8 mouse cellular contexts compared by ENCODE assay signal in the genomic region with DNA sequence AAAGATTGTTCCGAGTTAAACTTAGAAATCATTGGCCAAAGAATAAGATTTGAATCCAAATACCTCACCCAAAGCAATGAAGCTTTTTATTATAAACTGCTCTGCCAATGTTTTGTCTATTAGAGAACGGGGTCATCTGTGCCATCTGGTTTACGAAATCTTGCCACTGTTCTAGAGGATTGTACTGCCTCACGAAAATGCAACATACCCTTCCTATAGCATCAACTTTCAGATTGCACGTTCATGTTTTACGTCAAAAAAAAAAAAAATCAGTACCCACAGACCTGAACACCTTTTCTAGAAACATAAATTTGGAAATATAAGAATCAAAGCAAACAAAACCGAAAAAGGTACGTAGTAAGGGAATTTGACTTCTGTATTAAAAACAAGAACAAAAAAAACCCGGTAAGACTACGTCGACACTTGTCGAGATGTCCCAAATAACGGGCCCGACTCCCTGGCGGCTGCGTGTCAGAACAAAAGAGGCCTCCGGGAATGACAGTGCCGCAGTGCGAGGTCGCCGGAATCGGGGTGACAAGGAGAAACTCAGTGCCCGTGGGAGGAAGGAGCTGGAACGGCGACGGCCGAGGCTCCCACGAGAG. TPM values are rescaled to one million over a fixed set of nuclear protein-coding genes. Genes with fewer than 3 reads are reported as not detected.
A peak's percentile ranks its signal among the peaks of the same experiment; 100 is the strongest.
DNase-seq lines count a peak whose midpoint lies in the region; ATAC-seq and TF ChIP-seq lines count a peak whose summit lies in the region.

No protein-coding gene starts in this region.

- ATAC-seq in heart, embryonic 15.5 days (replicated peaks; ENCODE audit: insufficient number of reproducible peaks, insufficient read depth, low FRiP score, low read depth): no peak
- no peak for ATAC-seq in forebrain, embryonic 12.5 days (ENCODE audit: low FRiP score)
- no peak for ATAC-seq in liver, embryonic 16.5 days (ENCODE audit: low read depth)

- intact Hi-C loops in heart, postnatal 36 days (cut with DNase I): loop anchor here (1.0 to 5.0 kb wide), 2 partner anchors 45 to 261 kb away; partner anchors contain the start of genes Hsf2 and Smpdl3a

- peak overlapping the region; percentile 95 for H3K27ac ChIP-seq in heart, embryonic 15.5 days
- H3K27ac ChIP-seq in ES-E14 (ENCODE audit: insufficient read depth, low read depth, low read length, poor library complexity, severe bottlenecking): peak overlapping the region; percentile 58; the same call in 1 of the 2 replicates
- peak overlapping the region; percentile 94 for H3K27ac ChIP-seq in forebrain, embryonic 12.5 days
- H3K27ac ChIP-seq in liver, embryonic 16.5 days (ENCODE audit: low read length): peak overlapping the region; percentile 99

- 3% methylated on average over 28 of the region's 28 CpGs for WGBS in heart, embryonic 15.5 days
- WGBS in forebrain, embryonic 12.5 days: 4% methylated on average over 28 of the region's 28 CpGs
- WGBS in liver, embryonic 16.5 days (ENCODE audit: insufficient replicate concordance): 3% methylated on average over 28 of the region's 28 CpGs

- H3K4me1 ChIP-seq in heart, embryonic 15.5 days (replicated peaks): peaks cover 19% of the 10 kb centered on the region
- 0 out of 4 replicates have a peak, but pooled peaks cover 0 to 3% of the 10 kb centered on the region in 2 experiments for H3K4me1 ChIP-seq in ES-E14 (ENCODE audit: control insufficient read depth in 2 of 2, insufficient read depth in 2 of 2, low read length in 2 of 2, poor library complexity in 1 of 2)
- H3K4me1 ChIP-seq in forebrain, embryonic 12.5 days: peaks cover 29% of the 10 kb centered on the region
- H3K4me1 ChIP-seq in liver, embryonic 16.5 days (ENCODE audit: control insufficient read depth, low read depth, low read length): peaks cover 7% of the 10 kb centered on the region

- DNase-seq in heart, postnatal 36 days: no peak
- DNase-seq in ES-E14 (ENCODE audit: low read depth, low spot score): no peak
- DNase-seq in gastrocnemius, adult 18-20 months (ENCODE audit: low spot score): no peak
- DNase-seq in adrenal gland, adult (ENCODE audit: inconsistent age in 2 of 2, low spot score in 1 of 2): no peak
- DNase-seq in layer of hippocampus, postnatal 10 days (ENCODE audit: low spot score in 2 of 2): no peak

- peak overlapping the region; percentile 58 for H3K4me2 ChIP-seq in heart, embryonic 15.5 days
- H3K4me2 ChIP-seq in forebrain, embryonic 12.5 days: peak overlapping the region; percentile 69
- H3K4me2 ChIP-seq in liver, embryonic 16.5 days (ENCODE audit: low read depth, low read length): peak overlapping the region; percentile 68

- H3K9ac ChIP-seq in heart, embryonic 15.5 days: peak overlapping the region; percentile 94
- peak overlapping the region; percentile 95 for H3K9ac ChIP-seq in ES-E14 (ENCODE audit: insufficient read depth, low read depth, low read length, poor library complexity, severe bottlenecking)
- peak overlapping the region; percentile 90 for H3K9ac ChIP-seq in forebrain, embryonic 12.5 days
- peak overlapping the region; percentile 95 for H3K9ac ChIP-seq in liver, embryonic 16.5 days (ENCODE audit: low read depth, low read length)

- peaks cover 10% of the 10 kb centered on the region for H3K36me3 ChIP-seq in heart, embryonic 15.5 days
- no peaks in the 10 kb centered on the region for H3K36me3 ChIP-seq in ES-E14 (ENCODE audit: control insufficient read depth, insufficient read depth, low read length, poor library complexity, severe bottlenecking)
- H3K36me3 ChIP-seq in forebrain, embryonic 12.5 days (replicated peaks): peaks cover 9% of the 10 kb centered on the region
- peaks cover 9% of the 10 kb centered on the region for H3K36me3 ChIP-seq in liver, embryonic 16.5 days (ENCODE audit: control insufficient read depth, insufficient read depth)

- peak overlapping the region; percentile 96 for H3K4me3 ChIP-seq in heart, embryonic 15.5 days
- peak overlapping the region; percentile 89 to 90 for H3K4me3 ChIP-seq in ES-E14 (ENCODE audit: insufficient read depth in 1 of 2, low read depth in 1 of 2, low read length in 2 of 2, poor library complexity in 1 of 2, severe bottlenecking in 1 of 2)
- H3K4me3 ChIP-seq in forebrain, embryonic 12.5 days (replicated peaks): peak overlapping the region; percentile 91
- peak overlapping the region; percentile 95 for H3K4me3 ChIP-seq in liver, embryonic 16.5 days (ENCODE audit: low read depth, low read length)

- H3K9me3 ChIP-seq in heart, embryonic 15.5 days (replicated peaks): no peaks in the 10 kb centered on the region
- H3K9me3 ChIP-seq in ES-E14 (ENCODE audit: control insufficient read depth, insufficient read depth, low read depth, low read length): no peaks in the 10 kb centered on the region
- H3K9me3 ChIP-seq in forebrain, embryonic 12.5 days: no peaks in the 10 kb centered on the region
- no peaks in the 10 kb centered on the region for H3K9me3 ChIP-seq in liver, embryonic 16.5 days (replicated peaks; ENCODE audit: control insufficient read depth, low read length)

- H3K27me3 ChIP-seq in heart, embryonic 15.5 days: no peaks in the 10 kb centered on the region
- no peaks in the 10 kb centered on the region for H3K27me3 ChIP-seq in forebrain, embryonic 12.5 days
- no peaks in the 10 kb centered on the region for H3K27me3 ChIP-seq in liver, embryonic 16.5 days (ENCODE audit: control insufficient read depth, insufficient read depth, low read depth, low read length)

- in situ Hi-C loops in ES-E14 (cut with MboI; ENCODE audit: low sequenced_read_pairs in 2 of 2, unreplicated experiment in 2 of 2): no loop called here

TF ChIP-seq in ES-E14, 5 proteins besides CTCF, POLR2A, EP300 and RAD21:
- no peak for TF ChIP-seq HCFC1 (IDR thresholded peaks at IDR 0.05; ENCODE audit: borderline replicate concordance, insufficient read depth, low read length)
- no peak for TF ChIP-seq ZC3H11A (IDR thresholded peaks at IDR 0.05; ENCODE audit: borderline replicate concordance, low read depth, low read length)
- no peak for TF ChIP-seq CHD2 (IDR thresholded peaks at IDR 0.05; ENCODE audit: low read depth, low read length)
- TF ChIP-seq MAFK (IDR thresholded peaks at IDR 0.05; ENCODE audit: insufficient read depth, low read depth, low read length): no peak
- TF ChIP-seq ZNF384 (IDR thresholded peaks at IDR 0.05; ENCODE audit: low read depth, low read length): no peak
TF ChIP-seq in ES-E14: peak in this region for 0.

RNA-seq across cellular contexts. Expression of gene Serinc1, which starts 0.6 kb away (rescaled TPM):
- 139 and 149 TPM in 2 replicates for polyA plus RNA-seq in heart, embryonic 15.5 days (2015; fragmentation: Nextera tagmentation; extraction: Ambion mirVana)
- total RNA-seq in heart, postnatal 36 days (2021): 100 to 1,000 TPM; 282 to 310 TPM
- total RNA-seq in ES-E14 (2012; rRNA removed): 143 and 153 TPM in 2 replicates
- polyA plus RNA-seq in forebrain, embryonic 12.5 days (2016; fragmentation: Nextera tagmentation; extraction: Ambion mirVana): 211 and 213 TPM in 2 replicates
- 85.6 and 89.9 TPM in 2 replicates for polyA plus RNA-seq in liver, embryonic 16.5 days (2015; fragmentation: Nextera tagmentation; extraction: Ambion mirVana)
- total RNA-seq in gastrocnemius, adult 18-20 months (2021): 100 to 1,000 TPM; 184 to 191 TPM
- total RNA-seq in layer of hippocampus, postnatal 10 days (2021): 100 to 1,000 TPM; 774 to 834 TPM

RNA-seq across cellular contexts. Expression of gene Hsf2, which starts 45.5 kb away (rescaled TPM):
- 19.9 and 24.0 TPM in 2 replicates for polyA plus RNA-seq in heart, embryonic 15.5 days (2015; fragmentation: Nextera tagmentation; extraction: Ambion mirVana)
- total RNA-seq in heart, postnatal 36 days (2021): 10 to 100 TPM; 13.7 to 18.0 TPM
- total RNA-seq in ES-E14 (2012; rRNA removed): 29.0 and 32.0 TPM in 2 replicates
- 64.1 and 77.3 TPM in 2 replicates for polyA plus RNA-seq in forebrain, embryonic 12.5 days (2016; fragmentation: Nextera tagmentation; extraction: Ambion mirVana)
- 10.6 and 10.7 TPM in 2 replicates for polyA plus RNA-seq in liver, embryonic 16.5 days (2015; fragmentation: Nextera tagmentation; extraction: Ambion mirVana)
- 10 to 100 TPM; 18.1 to 23.6 TPM for total RNA-seq in gastrocnemius, adult 18-20 months (2021)
- total RNA-seq in layer of hippocampus, postnatal 10 days (2021): 10 to 100 TPM; 43.9 to 44.5 TPM
